Comparison of ENCODE assay signal across 8 mouse cellular contexts in the genomic region with DNA sequence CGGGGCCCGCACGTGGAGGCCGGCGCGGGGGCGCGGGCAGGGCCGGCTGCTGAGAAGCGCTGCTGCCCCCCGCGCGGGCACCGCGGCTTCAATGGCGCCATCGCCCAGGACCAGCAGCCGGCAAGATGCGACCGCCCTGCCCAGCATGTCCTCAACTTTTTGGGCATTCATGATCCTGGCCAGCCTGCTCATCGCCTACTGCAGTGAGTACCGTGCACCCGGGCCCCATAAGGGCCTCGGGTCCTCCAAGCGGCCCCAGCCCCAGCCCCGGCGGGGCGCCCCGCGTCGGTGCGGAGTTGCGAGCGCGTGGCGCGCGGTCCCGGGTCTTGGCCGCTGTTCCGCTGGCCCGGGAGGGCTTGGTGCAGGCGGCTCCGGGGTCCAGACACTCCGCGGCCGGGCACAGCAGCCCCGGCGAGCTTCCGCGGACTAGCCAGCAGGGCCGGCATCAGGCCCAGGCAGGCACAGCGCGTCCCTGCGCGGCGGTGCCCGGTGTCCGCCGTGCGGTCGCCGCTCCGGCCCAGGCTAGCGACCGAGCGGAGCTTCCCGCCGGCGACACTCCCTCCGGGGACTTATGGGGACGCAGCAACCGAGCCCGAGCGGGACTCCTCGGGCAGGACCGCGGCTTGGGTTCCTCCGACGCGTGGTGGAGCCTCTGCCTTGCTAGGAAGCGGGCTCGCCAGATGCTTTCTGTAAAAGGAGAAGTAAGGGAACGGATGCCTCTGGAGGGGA. TPM values are rescaled to one million over a fixed set of nuclear protein-coding genes. Genes with fewer than 3 reads are reported as not detected.
A peak's percentile ranks its signal among the peaks of the same experiment; 100 is the strongest.
DNase-seq lines count a peak whose midpoint lies in the region; ATAC-seq and TF ChIP-seq lines count a peak whose summit lies in the region.

No protein-coding gene starts in this region.

- POLR2A ChIA-PET in Patski (lab: Charles Lee) = interaction anchor here (1.3 kb wide), 1 partner anchor 74 kb away, joined by 3 read pairs; no protein-coding TSS in a partner anchor

- in situ Hi-C loops in Patski (cut with MboI; ENCODE audit: low pct_unique_long_range_greater_than_20kb) = loop anchor here (5.0 to 10.0 kb wide), 2 partner anchors 177 to 700 kb away; no protein-coding TSS in a partner anchor

- peak overlapping the region; percentile 84 for H3K27ac ChIP-seq in embryonic facial prominence, embryonic 10.5 days (replicated peaks)
- H3K27ac ChIP-seq in liver, embryonic 13.5 days = no peak overlapping the region

- WGBS in embryonic facial prominence, embryonic 10.5 days = under 1% methylated on average over 84 of the region's 84 CpGs
- WGBS in liver, embryonic 13.5 days (ENCODE audit: insufficient replicate concordance) = 1% methylated on average over 75 of the region's 84 CpGs

- H3K4me2 ChIP-seq in liver, embryonic 13.5 days = peak overlapping the region; percentile 47

- TF ChIP-seq CTCF in Patski (IDR thresholded peaks at IDR 0.05) = peak; percentile 28

- H3K9me3 ChIP-seq in embryonic facial prominence, embryonic 10.5 days = no peaks in the 10 kb centered on the region
- no peaks in the 10 kb centered on the region for H3K9me3 ChIP-seq in liver, embryonic 13.5 days (replicated peaks)

- H3K36me3 ChIP-seq in embryonic facial prominence, embryonic 10.5 days (replicated peaks) = no peaks in the 10 kb centered on the region
- H3K36me3 ChIP-seq in liver, embryonic 13.5 days = no peaks in the 10 kb centered on the region

- ATAC-seq in Patski = peak; percentile 65
- ATAC-seq in liver, embryonic 13.5 days (ENCODE audit: low read depth) = 0 out of 2 replicates have a peak, but pooled peaks have one; percentile 47

- CTCF ChIA-PET in Patski (lab: Charles Lee) = no interaction called here

- peaks cover 58% of the 10 kb centered on the region for H3K4me1 ChIP-seq in embryonic facial prominence, embryonic 10.5 days
- no peaks in the 10 kb centered on the region for H3K4me1 ChIP-seq in liver, embryonic 13.5 days (replicated peaks)

- H3K4me3 ChIP-seq in embryonic facial prominence, embryonic 10.5 days = peak overlapping the region; percentile 74
- H3K4me3 ChIP-seq in liver, embryonic 13.5 days (replicated peaks) = peak overlapping the region; percentile 29

- no peak overlapping the region for H3K9ac ChIP-seq in liver, embryonic 13.5 days

- peaks cover 5% of the 10 kb centered on the region for H3K27me3 ChIP-seq in Patski
- H3K27me3 ChIP-seq in embryonic facial prominence, embryonic 10.5 days (replicated peaks; ENCODE audit: low read depth, poor library complexity, severe bottlenecking) = peaks cover 81% of the 10 kb centered on the region
- peaks cover 56% of the 10 kb centered on the region for H3K27me3 ChIP-seq in liver, embryonic 13.5 days

- peak; percentile 59 for DNase-seq in gastrocnemius, postnatal 10 days
- DNase-seq in gastrocnemius, adult 18-20 months (ENCODE audit: low spot score) = no peak
- DNase-seq in Patski (ENCODE audit: low read depth, low spot score) = no peak
- peak; percentile 79 for DNase-seq in embryonic facial prominence, embryonic 10.5 days (ENCODE audit: low spot score)
- peak; percentile 49 for DNase-seq in heart, postnatal 4 days
- no peak for DNase-seq in liver, embryonic 13.5 days
- DNase-seq in ovary, postnatal 14 days (ENCODE audit: low spot score) = peak; percentile 34
- no peak for DNase-seq in spleen, adult 12 weeks (ENCODE audit: low spot score)

RNA-seq across cellular contexts. Expression of a gene that starts 0.5 kb away (rescaled TPM):
- 1 to 10 TPM; 2.6 to 3.9 TPM for total RNA-seq in gastrocnemius, postnatal 10 days (2021)
- 1 to 10 TPM; 3.6 to 6.9 TPM for total RNA-seq in gastrocnemius, adult 18-20 months (2021)
- polyA plus RNA-seq in Patski (2021) = 42.3 TPM
- polyA plus RNA-seq in embryonic facial prominence, embryonic 10.5 days (2016; fragmentation: Nextera tagmentation; extraction: Ambion mirVana) = 4.4 and 5.5 TPM in 2 replicates
- 1 to 10 TPM; 1.2 to 1.5 TPM for total RNA-seq in heart, postnatal 4 days (2021)
- 0.07 and 0.10 TPM in 2 replicates for polyA plus RNA-seq in liver, embryonic 13.5 days (2015; fragmentation: Nextera tagmentation; extraction: Ambion mirVana)

Comparison
In these comparisons a context has a peak if more than half of its experiments do, and no peak if none do; other contexts are left out.
1. DNase-seq: peak in gastrocnemius, postnatal 10 days (single experiment), embryonic facial prominence, embryonic 10.5 days (single experiment), heart, postnatal 4 days (single experiment) and ovary, postnatal 14 days (single experiment); none in gastrocnemius, adult 18-20 months (single experiment), Patski (single experiment), liver, embryonic 13.5 days (single experiment) and spleen, adult 12 weeks (single experiment).